Mouse (Mus musculus) forebrain, embryonic 14.5 days (tissue): Measurements from ENCODE around the gene Hgf. TPM values are rescaled to one million over a fixed set of nuclear protein-coding genes. Genes with fewer than 3 reads are reported as not detected.

ENCODE experiments used
- ATAC-seq: fragments of 200-750 bp; cut with Nextera tagmentation; 2 replicates; pipeline ENCODE4 v1.8.0; 2017; ENCODE audit warnings: mild to moderate bottlenecking, moderate library complexity
- DNase-seq: peaks from one replicate; pipeline ENCODE4 v3.0.0-alpha.2; 2015; ENCODE audit warnings: low spot score
- H3K27ac ChIP-seq: fragments of 300-500 bp; sonication (generic); 2 replicates; pipeline ENCODE4 v1.5.1; 2014; ENCODE audit warnings: low read depth, mild to moderate bottlenecking, control low read depth, low read length, moderate library complexity
- H3K27me3 ChIP-seq: fragments of 300-500 bp; sonication (generic); replicated peaks from 2 replicates; pipeline ENCODE4 v1.6.1; 2014; ENCODE audit warnings: low read length, control low read depth, mixed read lengths; ENCODE audit not compliant: control insufficient read depth, insufficient read depth
- H3K36me3 ChIP-seq: fragments of 300-500 bp; sonication (generic); 2 replicates; pipeline ENCODE4 v1.6.1; 2014; ENCODE audit warnings: low read length, control low read depth; ENCODE audit not compliant: control insufficient read depth, insufficient read depth
- H3K4me1 ChIP-seq: fragments of 300-500 bp; sonication (generic); 2 replicates; pipeline ENCODE4 v1.6.1; 2014; ENCODE audit warnings: antibody characterized with exemption, low read length, control low read depth; ENCODE audit not compliant: control insufficient read depth, insufficient read depth
- H3K4me2 ChIP-seq: fragments of 300-500 bp; sonication (generic); 2 replicates; pipeline ENCODE4 v1.6.1; 2014; ENCODE audit warnings: mild to moderate bottlenecking, control low read depth, low read length
- H3K4me3 ChIP-seq: fragments of 300-500 bp; sonication (generic); 2 replicates; pipeline ENCODE4 v1.5.1; 2014; ENCODE audit warnings: low read depth, low read length, control low read depth
- H3K9ac ChIP-seq: fragments of 300-500 bp; sonication (generic); 2 replicates; pipeline ENCODE4 v1.6.1; 2014; ENCODE audit warnings: mild to moderate bottlenecking, low read length, control low read depth, moderate library complexity
- H3K9me3 ChIP-seq: fragments of 300-500 bp; sonication (generic); replicated peaks from 2 replicates; pipeline ENCODE4 v1.6.1; 2016; ENCODE audit warnings: low read length, control low read depth, mixed read lengths; ENCODE audit not compliant: control insufficient read depth
- WGBS: fragments of 180-500 bp; shearing (Covaris S2); extraction: QIAGEN DNeasy Blood & Tissue Kit; methylation state at CpG from one replicate; pipeline ENCODE4 v1.1.7; 2014; 5-methylcytosine and 5-hydroxymethylcytosine counted together
- polyA plus RNA-seq: library from polyadenylated mRNA; unstranded; fragments of >200 nt; fragmentation: Nextera tagmentation; extraction: Ambion mirVana; gene quantifications from 2 replicates; pipeline ENCODE4 v1.2.1, GENCODE M21; 2014

Hgf gene
- polyA plus RNA-seq, 1 experiment from 2014 or later, result 0.51 TPM

DNA sequence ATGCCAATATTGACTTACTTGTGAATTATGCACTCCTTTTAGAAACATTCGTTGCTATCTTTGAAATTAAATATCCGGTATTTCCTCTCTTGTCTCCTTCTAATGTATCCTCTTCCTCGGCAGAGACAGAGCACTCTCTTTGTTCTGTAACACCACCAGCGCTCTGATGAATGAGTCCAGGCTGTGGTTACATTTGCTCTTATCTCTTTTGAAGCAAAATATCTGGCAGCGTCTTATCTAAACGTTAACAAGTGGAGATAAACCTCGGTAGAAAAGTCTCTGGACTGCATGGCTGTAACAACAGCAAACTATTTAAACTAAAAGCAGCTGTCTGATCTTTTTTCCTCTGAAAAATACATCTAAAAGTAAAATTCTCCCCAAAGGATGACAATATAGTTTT, 100.7 kb downstream of the Hgf start:
- DNase-seq (no peak), ATAC-seq (no peak)
- Histone ChIP-seq H3K27me3 (no peaks in the 10 kb centered on the region), H3K9ac (no peak overlapping the region), H3K9me3 (no peaks in the 10 kb centered on the region), H3K27ac (no peak overlapping the region), H3K4me1 (no peaks in the 10 kb centered on the region), H3K4me2 (no peak overlapping the region), H3K36me3 (no peaks in the 10 kb centered on the region), H3K4me3 (no peak overlapping the region)
- WGBS, result 86% methylated on average over 7 of the region's 7 CpGs

Other genes starting within 250 kb of the Hgf start
- gene Gm28710, start 238.3 kb downstream of the Hgf start, polyA plus RNA-seq, result not detected in 2 replicates